In genomic region chr13:90515773-90516503, GRCm38 (mm10) we compare ENCODE assay signal across 8 mouse cellular contexts.
DNase-seq lines count a peak whose midpoint lies in the region; ATAC-seq lines count a peak whose summit lies in the region.
"Had no signal": no experiment of that assay in that cellular context is flagged by ENCODE, and none has a peak within 500 bp of the region (broad histone marks: within the 10 kb centered on the region; RNA-seq: fewer than 3 reads in every experiment).

No protein-coding gene starts in this region.

- no peaks in the 10 kb centered on the region for H3K36me3 ChIP-seq in hindbrain, embryonic 16.5 days (ENCODE audit: control insufficient read depth, insufficient read depth, low read length)
- H3K36me3 ChIP-seq in splenic B cell, adult 2 months (ENCODE audit: control insufficient read depth, insufficient read depth, low read length, poor library complexity, severe bottlenecking) = no peaks in the 10 kb centered on the region
- H3K36me3 ChIP-seq: neural tube, embryonic 12.5 days had no signal

- H3K9ac ChIP-seq in hindbrain, embryonic 16.5 days (ENCODE audit: low read depth, low read length) = no peak overlapping the region
- H3K9ac ChIP-seq: neural tube, embryonic 12.5 days had no signal

- H3K27me3 ChIP-seq in hindbrain, embryonic 16.5 days (replicated peaks; ENCODE audit: control insufficient read depth, insufficient read depth, low read length) = no peaks in the 10 kb centered on the region
- no peaks in the 10 kb centered on the region for H3K27me3 ChIP-seq in splenic B cell, adult 2 months (ENCODE audit: control insufficient read depth, insufficient read depth, low read length, poor library complexity, severe bottlenecking)
- H3K27me3 ChIP-seq: neural tube, embryonic 12.5 days had no signal

- peak; percentile 87 to 95 for DNase-seq in adrenal gland, adult (ENCODE audit: inconsistent age in 2 of 2, low spot score in 1 of 2)
- peak; percentile 16 for DNase-seq in cerebellum, adult 11-12 months
- peak; percentile 50 to 67 for DNase-seq in gastrocnemius, adult 8-10 months (ENCODE audit: low spot score in 2 of 2)
- DNase-seq in left cerebral cortex, adult 18-20 months (ENCODE audit: low spot score in 2 of 2) = peak; percentile 36 to 51
- peak; percentile 89 to 91 for DNase-seq in lung, postnatal 4 days
- peak; percentile 0 for DNase-seq in splenic B cell, adult 2 months (ENCODE audit: low read depth, low spot score)

- H3K4me1 ChIP-seq in hindbrain, embryonic 16.5 days (ENCODE audit: control insufficient read depth, insufficient read depth, low read depth, low read length) = no peaks in the 10 kb centered on the region
- H3K4me1 ChIP-seq: neural tube, embryonic 12.5 days had no signal

- ATAC-seq in hindbrain, embryonic 16.5 days = peak; percentile 88

- no peak overlapping the region for H3K4me2 ChIP-seq in hindbrain, embryonic 16.5 days (ENCODE audit: low read length)
- H3K4me2 ChIP-seq: neural tube, embryonic 12.5 days had no signal

- 65% methylated on average over 3 of the region's 3 CpGs for WGBS in hindbrain, embryonic 16.5 days

- H3K4me3 ChIP-seq in hindbrain, embryonic 16.5 days (ENCODE audit: low read length) = no peak overlapping the region
- H3K4me3 ChIP-seq: neural tube, embryonic 12.5 days had no signal

- H3K9me3 ChIP-seq in hindbrain, embryonic 16.5 days (ENCODE audit: control insufficient read depth, low read length) = no peaks in the 10 kb centered on the region
- H3K9me3 ChIP-seq: neural tube, embryonic 12.5 days had no signal

- no peak overlapping the region for H3K27ac ChIP-seq in hindbrain, embryonic 16.5 days (ENCODE audit: low read depth, low read length)
- H3K27ac ChIP-seq: neural tube, embryonic 12.5 days had no signal

Comparison
In these comparisons a context has a peak if more than half of its experiments do, and no peak if none do; other contexts are left out.
1. DNase-seq: peak in every context shown above with its lines; median percentile 91 in adrenal gland, adult; 90 in lung, postnatal 4 days; 58 in gastrocnemius, adult 8-10 months; 44 in left cerebral cortex, adult 18-20 months; 16 in cerebellum, adult 11-12 months; 0 in splenic B cell, adult 2 months.